Mouse (Mus musculus): ENCODE results near the gene Mdk.

DNA sequence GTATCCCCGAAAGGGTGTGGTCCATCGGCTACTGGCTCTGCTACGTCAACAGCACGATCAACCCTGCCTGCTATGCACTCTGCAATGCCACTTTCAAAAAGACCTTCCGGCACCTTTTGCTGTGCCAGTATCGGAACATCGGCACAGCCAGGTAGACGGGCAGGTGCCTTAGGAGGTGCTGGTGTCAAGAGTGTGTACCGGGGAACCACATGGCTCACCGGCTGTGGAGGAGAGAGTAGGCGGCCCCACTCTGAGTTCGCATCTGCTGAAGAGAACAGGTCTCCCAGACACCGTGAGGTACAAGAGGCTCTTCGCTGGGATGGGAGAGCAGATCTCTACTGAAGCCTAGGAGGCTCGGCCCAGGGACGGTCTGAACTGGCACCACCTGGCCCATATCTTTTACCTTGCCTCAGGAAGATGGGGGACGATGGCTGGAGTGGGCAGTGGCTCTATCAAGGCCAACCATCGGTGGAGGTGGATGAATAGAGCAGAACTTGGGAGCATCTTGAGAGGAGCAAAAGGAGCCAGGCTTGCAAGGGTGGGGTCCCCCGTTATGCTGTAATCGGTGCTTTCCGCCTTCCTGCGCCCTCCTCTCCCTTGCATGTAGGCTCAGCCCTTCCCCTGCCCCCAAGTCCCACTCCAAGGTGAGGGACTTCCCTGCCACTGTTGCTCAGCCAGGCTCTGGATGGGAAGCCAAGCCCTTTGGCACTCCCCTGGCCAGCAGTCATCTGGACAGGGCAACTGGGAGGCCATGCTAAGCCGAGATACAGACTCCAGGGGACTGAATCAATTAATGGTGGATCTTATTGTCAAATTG, 3.4 kb downstream of the Mdk start:
- no peak for TF ChIP-seq CTCF (IDR thresholded peaks at IDR 0.05; ENCODE audit: extremely low read depth, insufficient read length, insufficient replicate concordance, low read depth, low read length)
- no peak for TF ChIP-seq POLR2A (IDR thresholded peaks at IDR 0.05; ENCODE audit: low read depth, low read length)

Data from small intestine, adult 2 months (tissue).